8 mouse cellular contexts compared by ENCODE assay signal in the genomic region with DNA sequence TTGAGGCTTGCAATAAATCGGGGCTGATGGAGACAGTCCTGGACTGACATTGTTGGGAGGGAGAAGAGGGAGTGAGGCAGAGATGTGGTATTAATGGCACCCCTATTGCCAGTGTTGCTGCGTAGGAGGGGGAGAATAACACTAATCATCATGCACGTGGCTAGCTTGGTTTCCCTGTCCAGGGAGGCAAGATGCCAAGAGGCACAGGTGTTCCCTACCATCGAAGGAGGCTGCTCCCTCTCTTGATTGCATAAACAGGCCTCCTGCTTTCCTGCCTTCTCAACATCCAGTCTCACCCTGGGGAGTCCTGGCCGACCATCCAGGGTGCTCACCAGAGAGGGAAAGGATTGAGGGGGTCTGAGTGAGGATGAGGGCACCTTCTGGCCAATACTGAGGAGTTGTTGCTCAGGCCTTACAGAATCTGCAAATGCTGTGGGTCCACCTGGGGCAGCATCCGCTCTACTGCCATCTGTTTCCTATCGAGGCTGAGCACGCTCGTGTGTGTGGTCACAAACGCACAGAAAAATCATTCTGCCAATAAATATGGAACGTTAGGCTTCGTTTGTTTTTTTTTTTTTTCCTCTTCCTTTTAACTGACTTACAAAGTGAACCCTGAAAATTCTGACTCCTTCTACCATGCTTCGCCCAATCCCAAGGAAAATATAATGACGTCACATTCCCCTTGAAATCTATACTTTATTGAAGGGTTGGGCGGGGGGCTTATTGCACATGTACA.
DNase-seq lines count a peak whose midpoint lies in the region; ATAC-seq lines count a peak whose summit lies in the region.

No protein-coding gene starts in this region.

- no peak for DNase-seq in kidney, postnatal 10 days
- peak; percentile 89 to 90 for DNase-seq in cerebellum, postnatal 25 days
- DNase-seq in heart, postnatal 4 days = peak; percentile 19
- no peak for DNase-seq in thymus, postnatal 36 days
- DNase-seq in adipocyte (ENCODE audit: low spot score) = no peak
- no peak for DNase-seq in embryo, embryonic 11 days

- H3K27ac ChIP-seq in kidney, embryonic 15.5 days = no peak overlapping the region
- peak overlapping the region; percentile 72; the same call in 1 of the 2 replicates for H3K27ac ChIP-seq in limb, embryonic 13.5 days

- peaks cover 15% of the 10 kb centered on the region for H3K4me1 ChIP-seq in kidney, embryonic 15.5 days
- peaks cover 29% of the 10 kb centered on the region for H3K4me1 ChIP-seq in limb, embryonic 13.5 days

- 56% methylated on average over 15 of the region's 15 CpGs for WGBS in kidney, embryonic 15.5 days
- WGBS in limb, embryonic 13.5 days = 30% methylated on average over 15 of the region's 15 CpGs

- no peak overlapping the region for H3K4me3 ChIP-seq in kidney, embryonic 15.5 days (replicated peaks)
- no peak overlapping the region for H3K4me3 ChIP-seq in limb, embryonic 13.5 days

- no peaks in the 10 kb centered on the region for H3K27me3 ChIP-seq in kidney, embryonic 15.5 days
- no peaks in the 10 kb centered on the region for H3K27me3 ChIP-seq in limb, embryonic 13.5 days

- H3K9ac ChIP-seq in kidney, embryonic 15.5 days = no peak overlapping the region
- H3K9ac ChIP-seq in limb, embryonic 13.5 days = no peak overlapping the region

- H3K36me3 ChIP-seq in kidney, embryonic 15.5 days = no peaks in the 10 kb centered on the region
- H3K36me3 ChIP-seq in limb, embryonic 13.5 days = no peaks in the 10 kb centered on the region

- no peak overlapping the region for H3K4me2 ChIP-seq in kidney, embryonic 15.5 days
- peak overlapping the region; percentile 38 for H3K4me2 ChIP-seq in limb, embryonic 13.5 days (replicated peaks)

- H3K9me3 ChIP-seq in kidney, embryonic 15.5 days (replicated peaks) = no peaks in the 10 kb centered on the region
- no peaks in the 10 kb centered on the region for H3K9me3 ChIP-seq in limb, embryonic 13.5 days

- peak; percentile 49; the same call in 1 of the 2 replicates for ATAC-seq in kidney, embryonic 15.5 days (replicated peaks; ENCODE audit: low FRiP score)
- ATAC-seq in limb, embryonic 13.5 days (ENCODE audit: low FRiP score, low read depth) = peak; percentile 54; the same call in 1 of the 2 replicates

Comparison
In these comparisons a context has a peak if more than half of its experiments do, and no peak if none do; other contexts are left out.
1. DNase-seq: peak in cerebellum, postnatal 25 days (2 of 2) and heart, postnatal 4 days (single experiment); none in kidney, postnatal 10 days (single experiment), thymus, postnatal 36 days (0 of 2), adipocyte (single experiment) and embryo, embryonic 11 days (single experiment).